In the genomic region with DNA sequence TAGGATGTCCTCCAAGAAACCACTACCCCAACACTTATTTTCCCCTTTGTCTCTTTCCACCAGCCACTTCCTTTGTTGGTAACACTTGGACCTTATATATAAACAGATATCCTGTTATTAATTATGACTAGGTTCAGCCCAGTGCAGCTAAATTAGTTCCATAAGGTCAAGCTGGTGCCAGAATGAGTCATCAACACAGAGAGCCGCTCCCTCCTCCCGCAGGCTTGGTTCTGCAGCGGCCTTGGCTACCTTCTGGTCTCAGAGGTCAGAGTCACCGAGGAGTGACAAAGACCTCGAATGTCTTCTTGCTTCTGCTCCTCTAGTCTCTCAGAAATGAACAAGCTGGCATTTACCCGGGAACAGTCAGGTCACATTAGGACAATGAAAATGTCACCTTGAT, we compare ENCODE assay signal across 11 mouse cellular contexts.
A peak's percentile ranks its signal among the peaks of the same experiment; 100 is the strongest.
DNase-seq lines count a peak whose midpoint lies in the region; ATAC-seq and TF ChIP-seq lines count a peak whose summit lies in the region.
"Had no signal": no experiment of that assay in that cellular context is flagged by ENCODE, and none has a peak within 500 bp of the region (broad histone marks: within the 10 kb centered on the region; RNA-seq: fewer than 3 reads in every experiment).

No protein-coding gene starts in this region.

- no peaks in the 10 kb centered on the region for H3K9me3 ChIP-seq in limb, embryonic 11.5 days (ENCODE audit: control insufficient read depth, low read length)
- H3K9me3 ChIP-seq: embryonic facial prominence, embryonic 12.5 days; liver, embryonic 13.5 days had no signal

- TF ChIP-seq POLR2A in lung, adult 2 months (IDR thresholded peaks at IDR 0.05; ENCODE audit: borderline replicate concordance, extremely low read depth, low read depth, low read length) = no peak

- ATAC-seq in limb, embryonic 11.5 days (ENCODE audit: insufficient number of reproducible peaks, low FRiP score, low TSS enrichment, low read depth) = no peak

- H3K27me3 ChIP-seq in limb, embryonic 11.5 days (ENCODE audit: control insufficient read depth, insufficient read depth, low read length) = no peaks in the 10 kb centered on the region
- H3K27me3 ChIP-seq: embryonic facial prominence, embryonic 12.5 days; liver, embryonic 13.5 days had no signal

- intact Hi-C loops in left cerebral cortex, postnatal 10 days (cut with DNase I) = no loop called here

- H3K9ac ChIP-seq in limb, embryonic 11.5 days (ENCODE audit: low read length) = no peak overlapping the region
- H3K9ac ChIP-seq: embryonic facial prominence, embryonic 12.5 days; liver, embryonic 13.5 days had no signal

- no peak overlapping the region for H3K4me2 ChIP-seq in limb, embryonic 11.5 days (ENCODE audit: low read depth, severe bottlenecking)
- H3K4me2 ChIP-seq: embryonic facial prominence, embryonic 12.5 days; liver, embryonic 13.5 days had no signal

- no peaks in the 10 kb centered on the region for H3K36me3 ChIP-seq in limb, embryonic 11.5 days (ENCODE audit: control insufficient read depth, insufficient read depth, low read length)
- H3K36me3 ChIP-seq: embryonic facial prominence, embryonic 12.5 days; G1E; liver, embryonic 13.5 days had no signal

- 38% methylated on average over 6 of the region's 6 CpGs for WGBS in lung, adult 2 months
- 27% methylated on average over 6 of the region's 6 CpGs for WGBS in limb, embryonic 11.5 days

- H3K4me1 ChIP-seq in lung, adult 2 months (ENCODE audit: control insufficient read depth, insufficient read depth, low read length) = no peaks in the 10 kb centered on the region
- 0 out of 2 replicates have a peak, but pooled peaks cover 8% of the 10 kb centered on the region for H3K4me1 ChIP-seq in limb, embryonic 11.5 days (ENCODE audit: control insufficient read depth, insufficient read depth, low read length)
- H3K4me1 ChIP-seq: liver, embryonic 13.5 days had no signal

- DNase-seq in lung, postnatal 25 days (ENCODE audit: low spot score) = peak; percentile 5
- no peak for DNase-seq in lung, adult 2 months
- DNase-seq in cerebellum, adult 8-10 months = peak; percentile 8
- DNase-seq in heart, postnatal 4 days = peak; percentile 20
- peak; percentile 36 for DNase-seq in limb, embryonic 11.5 days (ENCODE audit: low spot score)
- no peak for DNase-seq in embryo, embryonic 9.5 days (ENCODE audit: extremely low spot score)
- no peak for DNase-seq in left cerebral cortex, postnatal 10 days (ENCODE audit: extremely low spot score in 1 of 2, low spot score in 2 of 2)
- no peak for DNase-seq in ovary, postnatal 10 days (ENCODE audit: low spot score)
- DNase-seq: liver, embryonic 13.5 days had no signal

- H3K4me3 ChIP-seq in lung, adult 2 months (replicated peaks; ENCODE audit: extremely low read depth, low read depth, low read length) = no peak overlapping the region
- H3K4me3 ChIP-seq in limb, embryonic 11.5 days (ENCODE audit: low read depth, low read length) = no peak overlapping the region
- H3K4me3 ChIP-seq: embryonic facial prominence, embryonic 12.5 days; liver, embryonic 13.5 days had no signal

- no peak overlapping the region for H3K27ac ChIP-seq in limb, embryonic 11.5 days (replicated peaks; ENCODE audit: low read depth, low read length)
- H3K27ac ChIP-seq: embryonic facial prominence, embryonic 12.5 days; liver, embryonic 13.5 days had no signal

- TF ChIP-seq CTCF in lung, adult 2 months (IDR thresholded peaks at IDR 0.05; ENCODE audit: insufficient read depth, low read length) = no peak

Comparison
In these comparisons a context has a peak if more than half of its experiments do, and no peak if none do; other contexts are left out.
1. DNase-seq: peak in lung, postnatal 25 days (single experiment), cerebellum, adult 8-10 months (single experiment), heart, postnatal 4 days (single experiment) and limb, embryonic 11.5 days (single experiment); none in lung, adult 2 months (single experiment), embryo, embryonic 9.5 days (single experiment), left cerebral cortex, postnatal 10 days (0 of 2) and ovary, postnatal 10 days (single experiment).